Mouse (Mus musculus): ENCODE data around the gene Atp11a.

Atp11a gene

GRCm38 (mm10) chr8:12756391-12757157 lies at the start of gene Atp11a:
TSS of gene Atp11a (plus strand) at chr8:12757014.
- DNase-seq (ENCODE audit: extremely low read depth, low read depth), result no peak

- DNase-seq (ENCODE audit: extremely low read depth, low read depth), result no peak
Observed at GRCm38 (mm10) chr8:12711623-12712022, 45.2 kb upstream of the Atp11a start.

GRCm38 (mm10) chr8:12715861-12716585 lies 40.8 kb upstream of the Atp11a start:
- no peak for DNase-seq (ENCODE audit: extremely low read depth, low read depth)

DNA sequence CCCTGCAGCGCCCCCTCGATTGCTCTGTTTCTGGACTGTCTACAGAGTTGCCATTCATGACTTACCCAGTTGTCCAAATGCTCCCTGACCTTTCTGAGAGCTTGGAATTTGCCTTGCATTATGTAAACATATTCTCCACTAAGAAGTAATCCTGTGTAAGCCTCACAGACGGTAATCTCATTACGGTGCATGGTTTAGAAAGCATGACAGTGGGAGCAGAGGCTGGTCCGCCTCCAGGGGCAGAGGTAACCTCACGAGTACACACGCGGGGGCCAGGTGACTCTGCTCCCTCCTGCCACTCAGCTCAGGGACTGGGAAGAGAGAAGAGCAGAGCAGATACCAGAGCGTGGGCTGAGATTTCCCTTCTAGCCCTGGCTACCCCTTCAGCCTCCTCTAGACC lies 37.7 kb upstream of the Atp11a start:
- no peak for DNase-seq (ENCODE audit: extremely low read depth, low read depth)

DNA sequence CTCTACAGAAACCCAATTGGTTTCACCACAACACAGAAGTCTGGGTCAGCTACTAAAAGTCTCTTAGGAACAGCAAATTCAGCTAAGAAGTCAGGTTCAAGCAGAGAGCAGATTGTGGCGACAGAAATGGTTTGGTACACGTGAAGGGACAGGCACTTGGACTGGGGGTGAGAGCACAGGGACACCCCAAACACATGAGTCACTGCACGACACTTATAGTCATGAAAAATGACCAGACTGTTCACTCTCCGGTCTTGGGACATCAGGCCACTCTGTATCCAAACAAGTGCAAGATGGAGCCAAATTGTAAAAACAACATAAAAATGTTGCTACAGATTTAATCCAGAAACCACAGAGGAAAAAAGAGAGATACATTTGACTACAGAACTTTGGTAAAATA lies 28.2 kb upstream of the Atp11a start:
- DNase-seq (ENCODE audit: extremely low read depth, low read depth), result no peak

DNA sequence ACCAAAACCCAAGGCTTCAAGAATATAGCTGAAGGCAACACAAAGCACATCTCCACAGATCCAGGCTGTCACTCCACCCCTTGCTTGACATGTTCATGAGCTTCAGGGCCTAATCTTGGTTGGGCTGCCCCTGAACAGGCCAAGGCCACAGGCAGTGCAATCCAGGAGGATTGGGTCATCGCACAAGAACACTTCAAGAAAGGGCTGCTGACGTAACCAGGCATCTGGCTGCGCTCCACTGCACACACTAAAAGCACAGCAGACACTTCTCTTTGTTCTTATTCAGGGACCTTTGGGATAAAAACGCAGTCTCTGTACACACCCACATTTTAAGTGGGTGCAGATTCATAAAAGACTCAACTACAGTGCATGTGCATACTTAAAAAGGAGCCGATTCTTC lies 26.0 kb upstream of the Atp11a start:
- no peak for DNase-seq (ENCODE audit: extremely low read depth, low read depth)

DNA sequence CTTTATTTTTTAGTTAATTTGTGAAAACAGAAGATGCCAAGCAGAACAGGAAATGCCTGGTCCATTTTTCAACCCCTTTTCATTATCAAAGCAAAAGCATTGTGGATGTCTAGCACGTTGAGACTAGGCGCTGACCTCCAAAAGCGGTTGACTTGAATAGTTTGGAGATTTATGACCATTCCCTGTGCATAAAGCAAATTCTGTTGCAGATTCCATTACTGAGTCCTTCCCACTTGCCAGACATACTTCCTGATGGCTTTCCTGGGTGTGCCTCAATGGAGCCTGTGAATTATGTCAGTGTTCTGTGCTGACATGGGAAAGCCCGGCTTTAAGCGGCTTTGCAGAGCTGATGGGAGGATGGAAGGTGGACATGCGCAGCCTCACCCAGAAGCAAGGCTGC lies 24.4 kb upstream of the Atp11a start:
- no peak for DNase-seq (ENCODE audit: extremely low read depth, low read depth)

- no peak for DNase-seq (ENCODE audit: extremely low read depth, low read depth)
Observed at GRCm38 (mm10) chr8:12739113-12739512, 17.7 kb upstream of the Atp11a start.

GRCm38 (mm10) chr8:12743390-12743789 lies 13.4 kb upstream of the Atp11a start:
- no peak for DNase-seq (ENCODE audit: extremely low read depth, low read depth)

- DNase-seq (ENCODE audit: extremely low read depth, low read depth), result no peak
Observed at GRCm38 (mm10) chr8:12748183-12748582, 8.6 kb upstream of the Atp11a start.

GRCm38 (mm10) chr8:12749116-12749515 lies 7.7 kb upstream of the Atp11a start:
- no peak for DNase-seq (ENCODE audit: extremely low read depth, low read depth)

DNA sequence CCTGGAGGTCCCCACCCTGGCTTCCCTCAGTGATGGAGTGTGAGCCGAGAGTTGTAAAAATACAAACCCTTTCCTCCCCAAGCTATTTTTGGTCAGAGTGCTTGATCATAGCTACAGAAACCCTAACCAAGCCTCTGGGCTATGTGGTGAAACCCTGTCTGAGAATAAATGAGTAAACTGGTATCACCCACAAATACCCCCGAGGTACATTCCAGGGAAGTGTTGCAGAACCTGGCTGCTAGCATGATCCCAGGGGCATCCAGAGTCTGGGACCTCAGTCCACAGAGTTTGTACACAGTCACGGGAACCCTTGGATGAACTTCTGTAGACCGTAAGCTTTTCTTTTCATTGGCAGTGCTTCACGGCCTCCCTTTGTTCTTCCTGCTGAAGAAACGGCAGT lies 3.8 kb upstream of the Atp11a start:
- DNase-seq (ENCODE audit: extremely low read depth, low read depth), result no peak

DNA sequence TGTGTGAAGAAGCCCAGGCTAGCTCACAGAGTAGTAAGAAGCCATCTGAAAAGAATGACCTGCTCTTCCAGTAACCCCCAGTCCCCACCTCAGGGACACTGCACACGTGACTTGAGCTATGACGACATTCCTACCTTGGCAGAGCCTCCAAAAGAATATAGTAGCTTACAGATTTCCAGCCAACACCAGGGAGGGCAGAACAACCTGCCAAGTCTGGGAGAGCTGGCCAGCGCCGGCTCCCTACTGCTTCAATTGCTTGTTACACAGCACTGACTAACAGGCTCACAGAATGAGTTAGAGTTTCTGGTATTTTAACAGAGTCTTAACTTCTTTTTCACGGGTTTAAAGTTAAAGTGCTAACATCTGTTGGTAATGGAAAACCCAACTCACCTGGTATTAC lies 2.7 kb upstream of the Atp11a start:
- DNase-seq (ENCODE audit: extremely low read depth, low read depth), result no peak

- DNase-seq (ENCODE audit: extremely low read depth, low read depth), result no peak
Observed at GRCm38 (mm10) chr8:12755312-12755711, 1.5 kb upstream of the Atp11a start.

GRCm38 (mm10) chr8:12755826-12756225 lies 988 bp upstream of the Atp11a start:
- DNase-seq (ENCODE audit: extremely low read depth, low read depth), result no peak

DNA sequence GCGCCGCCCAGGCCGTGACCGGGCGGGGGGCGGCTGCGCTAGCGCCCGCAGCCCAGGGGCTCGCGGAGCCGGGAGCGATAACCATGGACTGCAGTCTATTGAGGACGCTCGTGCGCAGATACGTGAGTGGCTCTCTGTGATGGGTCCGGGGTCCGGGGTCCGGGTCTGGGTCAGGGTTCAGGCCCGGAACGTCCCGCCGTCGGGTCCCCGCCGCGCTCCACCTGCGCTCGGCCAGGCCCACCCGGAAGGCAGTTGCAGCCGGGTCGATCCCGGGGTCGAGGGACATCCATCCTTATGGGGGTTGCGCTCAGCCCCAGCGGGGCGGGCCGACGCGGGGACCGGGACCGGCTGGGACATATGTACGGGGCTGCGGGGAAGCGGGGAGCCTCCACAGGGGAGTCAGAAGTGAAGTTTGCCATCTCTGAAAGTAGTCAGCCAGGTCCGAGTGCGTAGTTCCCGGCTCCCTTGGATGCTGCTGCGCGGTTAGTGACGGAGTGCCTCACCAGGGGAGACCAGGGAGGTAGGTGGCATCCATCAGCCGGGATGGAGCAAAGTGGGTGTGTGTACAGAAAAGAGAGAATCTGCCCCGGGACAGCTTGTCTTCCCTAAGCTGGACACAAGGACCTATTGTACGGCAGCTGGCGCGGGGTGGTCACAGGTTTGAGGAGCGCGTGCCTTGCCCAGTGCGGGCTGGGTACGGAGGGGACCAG lies 572 bp downstream of the Atp11a start:
- DNase-seq (ENCODE audit: extremely low read depth, low read depth), result no peak

GRCm38 (mm10) chr8:12759963-12760362 lies 3.1 kb downstream of the Atp11a start:
- DNase-seq (ENCODE audit: extremely low read depth, low read depth), result no peak

GRCm38 (mm10) chr8:12761873-12762272 lies 5.1 kb downstream of the Atp11a start:
- no peak for DNase-seq (ENCODE audit: extremely low read depth, low read depth)

- no peak for DNase-seq (ENCODE audit: extremely low read depth, low read depth)
Observed at GRCm38 (mm10) chr8:12763565-12764108, 6.8 kb downstream of the Atp11a start.

- DNase-seq (ENCODE audit: extremely low read depth, low read depth), result no peak
Observed at GRCm38 (mm10) chr8:12764971-12765370, 8.2 kb downstream of the Atp11a start.

DNA sequence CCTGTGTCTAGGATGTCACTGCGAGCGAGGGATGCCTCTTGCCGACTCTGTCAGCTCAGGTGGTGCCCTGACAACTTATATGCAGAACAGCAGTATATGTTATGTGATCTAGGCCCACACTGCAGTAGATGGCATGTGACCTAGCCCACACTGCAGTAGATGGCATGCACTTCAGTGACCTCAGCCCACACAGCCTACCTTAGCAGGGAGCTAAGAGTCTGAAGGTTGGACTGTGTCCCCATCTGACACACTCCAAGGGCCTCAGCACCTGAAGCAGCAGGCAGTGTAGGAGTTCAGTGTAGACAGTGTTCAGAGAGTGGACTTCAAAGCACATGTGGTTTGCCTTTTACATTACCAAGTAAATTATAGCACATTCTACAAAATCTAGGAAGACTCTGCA lies 10.4 kb downstream of the Atp11a start:
- no peak for DNase-seq (ENCODE audit: extremely low read depth, low read depth)

- no peak for DNase-seq (ENCODE audit: extremely low read depth, low read depth)
Observed at GRCm38 (mm10) chr8:12768747-12769146, 11.9 kb downstream of the Atp11a start.
